Mouse (Mus musculus): ENCODE measurements around the gene Vmp1. TPM values are rescaled to one million over a fixed set of nuclear protein-coding genes. Genes with fewer than 3 reads are reported as not detected.

Vmp1 gene
- total and polyA plus RNA-seq, 3 experiments: 80.9 to 209 (median 167) TPM

DNA sequence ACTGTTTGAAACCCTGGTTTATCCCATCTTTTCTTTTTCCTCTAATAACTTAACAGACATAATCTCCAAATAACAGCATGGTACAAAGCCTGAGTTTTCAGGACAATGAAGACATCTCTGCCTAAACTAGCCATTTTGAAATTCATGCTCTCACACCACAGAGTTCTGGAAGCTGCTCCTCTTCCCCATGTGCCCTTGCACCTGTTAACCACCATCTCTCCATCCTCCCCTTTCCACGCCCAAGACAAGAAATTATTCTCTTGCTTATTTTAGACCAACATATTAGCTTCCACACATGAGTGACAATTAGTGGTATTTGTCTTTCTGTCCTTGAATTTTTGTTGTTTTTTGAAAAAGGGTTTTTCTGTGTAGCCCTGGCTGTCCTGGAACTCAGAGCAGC lies 71.6 kb downstream of the Vmp1 start:
- DNase-seq (ENCODE audit: extremely low read depth): no peak
- TF ChIP-seq NRF1 (IDR thresholded peaks at IDR 0.05; ENCODE audit: low read depth, low read length) (no peak), POLR2AphosphoS2 (IDR thresholded peaks at IDR 0.05; ENCODE audit: low read depth, low read length) (no peak), IRF4 (IDR thresholded peaks at IDR 0.05; ENCODE audit: low read depth, low read length) (no peak), RCOR1 (conservative IDR thresholded peaks at IDR 0.05; ENCODE audit: low read depth, low read length) (no peak), JUND (conservative IDR thresholded peaks at IDR 0.05; ENCODE audit: low read depth, low read length) (no peak), KAT2A (IDR thresholded peaks at IDR 0.05; ENCODE audit: insufficient replicate concordance, low read length) (no peak), USF1 (IDR thresholded peaks at IDR 0.05; ENCODE audit: low read depth, low read length) (no peak), POLR2A (IDR thresholded peaks at IDR 0.05; ENCODE audit: low read depth, low read length) (no peak), ZKSCAN1 (IDR thresholded peaks at IDR 0.05; ENCODE audit: borderline replicate concordance, low read depth, low read length) (no peak), HCFC1 (IDR thresholded peaks at IDR 0.05; ENCODE audit: low read depth, low read length) (no peak), CHD1 (IDR thresholded peaks at IDR 0.05; ENCODE audit: low read depth, low read length) (no peak), SIN3A (IDR thresholded peaks at IDR 0.05; ENCODE audit: low read length) (no peak), ETS1 (conservative IDR thresholded peaks at IDR 0.05; ENCODE audit: low read depth, low read length) (no peak), GABPA (IDR thresholded peaks at IDR 0.05; ENCODE audit: insufficient replicate concordance, low read depth, low read length) (no peak), E2F4 (IDR thresholded peaks at IDR 0.05; ENCODE audit: insufficient replicate concordance, low read depth, low read length) (no peak)
- Histone ChIP-seq H3K9me3 (replicated peaks; ENCODE audit: low read length) (no peaks in the 10 kb centered on the region), H3K27me3 (replicated peaks) (no peaks in the 10 kb centered on the region), H3K9ac (ENCODE audit: insufficient read depth, low read depth) (no peak overlapping the region), H3K36me3 (replicated peaks in 1 of 2; ENCODE audit: control insufficient read depth in 1 of 2, insufficient read depth in 1 of 2, low read length in 1 of 2) (peaks cover 8 to 28% of the 10 kb centered on the region in 2 experiments), H3K4me2 (ENCODE audit: insufficient read depth, low read depth, poor library complexity, severe bottlenecking) (no peak overlapping the region), H3K27ac (ENCODE audit: insufficient read depth, low read depth) (no peak overlapping the region), H3K4me1 (ENCODE audit: control insufficient read depth in 1 of 2, insufficient read depth in 2 of 2) (peaks cover 19 to 88% of the 10 kb centered on the region in 2 experiments), H3K4me3 (replicated peaks in 1 of 3; ENCODE audit: low read depth in 2 of 3, low read length in 2 of 3, poor library complexity in 1 of 3) (no peak overlapping the region), H3K79me2 (replicated peaks; ENCODE audit: control insufficient read depth, extremely low read depth, insufficient read depth, poor library complexity, severe bottlenecking) (no peaks in the 10 kb centered on the region)
- dilution Hi-C loops (cut with MboI; ENCODE audit: extremely low pct_ligation_motif_present, extremely low pct_unique_long_range_greater_than_20kb, low sequenced_read_pairs) (no loop called here), in situ Hi-C loops (cut with MboI; ENCODE audit: low pct_ligation_motif_present, low pct_unique_long_range_greater_than_20kb, low sequenced_read_pairs) (no loop called here)

DNA sequence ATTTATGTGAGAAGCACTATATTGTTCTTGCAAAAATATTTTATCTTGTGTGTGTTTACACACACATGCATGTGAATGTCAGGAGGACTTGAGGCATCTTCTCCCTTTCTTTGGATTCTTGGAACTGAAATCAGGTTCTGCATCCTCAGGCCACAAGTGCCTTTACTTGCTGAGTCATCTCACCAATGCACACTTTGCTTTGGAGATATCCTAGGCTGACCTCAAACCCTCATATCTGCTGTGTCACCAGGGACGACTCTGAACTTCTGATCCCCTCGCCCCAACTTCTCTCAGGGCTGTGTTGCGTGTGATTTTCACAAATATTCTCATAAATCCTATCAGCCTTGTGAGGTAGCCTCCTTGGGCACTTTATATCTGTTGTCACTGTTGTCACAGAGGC lies 73.4 kb downstream of the Vmp1 start:
- TF ChIP-seq BHLHE40 (IDR thresholded peaks at IDR 0.05; ENCODE audit: low read depth, low read length): peak; percentile 54
- TF ChIP-seq CTCF (conservative IDR thresholded peaks at IDR 0.05 in 1 of 2, IDR thresholded peaks at IDR 0.05 in 1 of 2; ENCODE audit: low read depth in 2 of 2, low read length in 2 of 2): no peak
- TF ChIP-seq ZC3H11A (IDR thresholded peaks at IDR 0.05; ENCODE audit: low read depth, low read length): no peak
- peak; percentile 22; the same call in 1 of the 2 replicates for TF ChIP-seq IRF4 (IDR thresholded peaks at IDR 0.05; ENCODE audit: low read depth, low read length)
- peak; percentile 36; the same call in 1 of the 2 replicates for TF ChIP-seq EP300 (IDR thresholded peaks at IDR 0.05; ENCODE audit: low read length)
- no peak for TF ChIP-seq POLR2A (IDR thresholded peaks at IDR 0.05; ENCODE audit: low read depth, low read length)
- no peak for TF ChIP-seq CHD2 (IDR thresholded peaks at IDR 0.05; ENCODE audit: low read length)
- TF ChIP-seq MAFK (IDR thresholded peaks at IDR 0.05; ENCODE audit: insufficient replicate concordance, low read length): peak; percentile 90
- H3K36me3 ChIP-seq (replicated peaks in 1 of 2; ENCODE audit: control insufficient read depth in 1 of 2, insufficient read depth in 1 of 2, low read length in 1 of 2): peaks cover 13 to 31% of the 10 kb centered on the region in 2 experiments
- H3K27me3 ChIP-seq (replicated peaks): no peaks in the 10 kb centered on the region
- peaks cover 5 to 84% of the 10 kb centered on the region in 2 experiments; a peak in 3 of 4 replicates for H3K4me1 ChIP-seq (ENCODE audit: control insufficient read depth in 1 of 2, insufficient read depth in 2 of 2)
- peaks cover 7% of the 10 kb centered on the region for H3K9me3 ChIP-seq (replicated peaks; ENCODE audit: low read length)
- in situ Hi-C loops (cut with MboI; ENCODE audit: low pct_ligation_motif_present, low pct_unique_long_range_greater_than_20kb, low sequenced_read_pairs) (no loop called here), dilution Hi-C loops (cut with MboI; ENCODE audit: extremely low pct_ligation_motif_present, extremely low pct_unique_long_range_greater_than_20kb, low sequenced_read_pairs) (no loop called here)
- H3K4me2 ChIP-seq (ENCODE audit: insufficient read depth, low read depth, poor library complexity, severe bottlenecking): no peak overlapping the region
- no peak overlapping the region for H3K9ac ChIP-seq (ENCODE audit: insufficient read depth, low read depth)
- no peak overlapping the region for H3K4me3 ChIP-seq (replicated peaks in 1 of 3; ENCODE audit: low read depth in 2 of 3, low read length in 2 of 3, poor library complexity in 1 of 3)
- no peaks in the 10 kb centered on the region for H3K79me2 ChIP-seq (replicated peaks; ENCODE audit: control insufficient read depth, extremely low read depth, insufficient read depth, poor library complexity, severe bottlenecking)
- H3K27ac ChIP-seq (ENCODE audit: insufficient read depth, low read depth): peak overlapping the region; percentile 1; the same call in 1 of the 2 replicates
- DNase-seq (ENCODE audit: extremely low read depth): no peak

Data from CH12.LX (cell line).